Mouse (Mus musculus) lung, adult 2 months (tissue): ENCODE data around the gene Naa50. TPM values are rescaled to one million over a fixed set of nuclear protein-coding genes. Genes with fewer than 3 reads are reported as not detected.

Experiments
- DNase-seq: peaks from one replicate; pipeline ENCODE4 v3.0.0; 2022
- H3K4me1 ChIP-seq: fragments of 200-500 bp; 2 replicates; pipeline ENCODE4 v1.6.1; 2011; ENCODE audit warnings: low read length; ENCODE audit not compliant: control insufficient read depth, insufficient read depth
- H3K4me3 ChIP-seq: fragments of 200-500 bp; replicated peaks from 2 replicates; pipeline ENCODE3; 2011; ENCODE audit warnings: low read depth, mild to moderate bottlenecking, control low read depth, low read length; ENCODE audit errors: extremely low read depth
- CTCF ChIP-seq: fragments of 200-500 bp; IDR thresholded peaks from 2 replicates; pipeline ENCODE4 v1.5.1; 2011; ENCODE audit warnings: mild to moderate bottlenecking, low read length, control low read depth; ENCODE audit not compliant: insufficient read depth
- POLR2A ChIP-seq: fragments of 200-500 bp; IDR thresholded peaks from 2 replicates; pipeline ENCODE4 v1.6.1; 2011; ENCODE audit warnings: low read depth, mild to moderate bottlenecking, control low read depth, low read length, borderline replicate concordance; ENCODE audit errors: extremely low read depth
- WGBS: fragments of 180-500 bp; shearing (Covaris S2); methylation state at CpG from one replicate; pipeline ENCODE4 v1.1.7; 2018; 5-methylcytosine and 5-hydroxymethylcytosine counted together
- polyA plus RNA-seq: library from polyadenylated mRNA; depleted of rRNA; stranded (reverse); fragments of >200 nt; gene quantifications from 2 replicates; pipeline ENCODE4 v1.2.3, GENCODE M21; 2012; rRNA removed

Naa50 gene
- 8.3 and 9.3 TPM in 2 replicates for polyA plus RNA-seq

GRCm38 (mm10) chr16:44139536-44140185 is at the start of gene Naa50, which contains the start of gene Atp6v1a:
TSS of gene Naa50 (plus strand) at chr16:44139830.
TSS of gene Atp6v1a (minus strand) at chr16:44139705.
- peak within 1 kb of the TSS; percentile 82 for H3K4me3 ChIP-seq
- TF ChIP-seq POLR2A (peak; percentile 87; the same call in 1 of the 2 replicates), CTCF (no peak)
- DNase-seq = peak; percentile 87
- H3K4me1 ChIP-seq = peaks cover 3% of the 10 kb centered on the region
- WGBS = under 1% methylated on average over 68 of the region's 71 CpGs

- 95% methylated on average over 7 of the region's 7 CpGs for WGBS
- no peak overlapping the region for H3K4me3 ChIP-seq
- TF ChIP-seq CTCF = no peak
- no peak for TF ChIP-seq POLR2A
- DNase-seq = no peak
- no peaks in the 10 kb centered on the region for H3K4me1 ChIP-seq
Observed at GRCm38 (mm10) chr16:44099377-44099776, 40.3 kb upstream of the Naa50 start.

GRCm38 (mm10) chr16:44101181-44101710 is 38.4 kb upstream of the Naa50 start:
- Histone ChIP-seq H3K4me1 (no peaks in the 10 kb centered on the region), H3K4me3 (no peak overlapping the region)
- DNase-seq = no peak
- WGBS = 75% methylated on average over 12 of the region's 12 CpGs
- TF ChIP-seq POLR2A (no peak), CTCF (no peak)

- TF ChIP-seq POLR2A (no peak), CTCF (no peak)
- DNase-seq = no peak
- H3K4me1 ChIP-seq = no peaks in the 10 kb centered on the region
- 94% methylated on average over 2 of the region's 2 CpGs for WGBS
- H3K4me3 ChIP-seq = no peak overlapping the region
Observed at GRCm38 (mm10) chr16:44102925-44103324, 36.7 kb upstream of the Naa50 start.

GRCm38 (mm10) chr16:44103806-44104766 is 35.5 kb upstream of the Naa50 start:
- 86% methylated on average over 18 of the region's 18 CpGs for WGBS
- H3K4me1 ChIP-seq = no peaks in the 10 kb centered on the region
- H3K4me3 ChIP-seq = no peak overlapping the region
- TF ChIP-seq CTCF (no peak), POLR2A (no peak)
- DNase-seq = no peak

- 90% methylated on average over 2 of the region's 2 CpGs for WGBS
- Histone ChIP-seq H3K4me3 (no peak overlapping the region), H3K4me1 (no peaks in the 10 kb centered on the region)
- no peak for DNase-seq
- TF ChIP-seq CTCF (no peak), POLR2A (no peak)
Observed at GRCm38 (mm10) chr16:44105211-44105610, 34.4 kb upstream of the Naa50 start.

GRCm38 (mm10) chr16:44109002-44109401 is 30.6 kb upstream of the Naa50 start:
- DNase-seq = no peak
- TF ChIP-seq CTCF = no peak
- TF ChIP-seq POLR2A = no peak
- WGBS = 73% methylated on average over 4 of the region's 4 CpGs
- H3K4me3 ChIP-seq = no peak overlapping the region
- H3K4me1 ChIP-seq = no peaks in the 10 kb centered on the region

GRCm38 (mm10) chr16:44119753-44120501 is 19.7 kb upstream of the Naa50 start:
- WGBS = 70% methylated on average over 7 of the region's 7 CpGs
- peaks cover 12% of the 10 kb centered on the region for H3K4me1 ChIP-seq
- TF ChIP-seq CTCF = no peak
- TF ChIP-seq POLR2A = no peak
- H3K4me3 ChIP-seq = no peak overlapping the region
- DNase-seq = no peak

GRCm38 (mm10) chr16:44122122-44122521 is 17.5 kb upstream of the Naa50 start:
- TF ChIP-seq CTCF (no peak), POLR2A (no peak)
- no peak for DNase-seq
- no peak overlapping the region for H3K4me3 ChIP-seq
- WGBS = 80% methylated on average over 6 of the region's 6 CpGs
- peaks cover 12% of the 10 kb centered on the region for H3K4me1 ChIP-seq
